Mouse (Mus musculus): ENCODE results near the gene 9030025P20Rik.

Gene 9030025P20Rik

DNA sequence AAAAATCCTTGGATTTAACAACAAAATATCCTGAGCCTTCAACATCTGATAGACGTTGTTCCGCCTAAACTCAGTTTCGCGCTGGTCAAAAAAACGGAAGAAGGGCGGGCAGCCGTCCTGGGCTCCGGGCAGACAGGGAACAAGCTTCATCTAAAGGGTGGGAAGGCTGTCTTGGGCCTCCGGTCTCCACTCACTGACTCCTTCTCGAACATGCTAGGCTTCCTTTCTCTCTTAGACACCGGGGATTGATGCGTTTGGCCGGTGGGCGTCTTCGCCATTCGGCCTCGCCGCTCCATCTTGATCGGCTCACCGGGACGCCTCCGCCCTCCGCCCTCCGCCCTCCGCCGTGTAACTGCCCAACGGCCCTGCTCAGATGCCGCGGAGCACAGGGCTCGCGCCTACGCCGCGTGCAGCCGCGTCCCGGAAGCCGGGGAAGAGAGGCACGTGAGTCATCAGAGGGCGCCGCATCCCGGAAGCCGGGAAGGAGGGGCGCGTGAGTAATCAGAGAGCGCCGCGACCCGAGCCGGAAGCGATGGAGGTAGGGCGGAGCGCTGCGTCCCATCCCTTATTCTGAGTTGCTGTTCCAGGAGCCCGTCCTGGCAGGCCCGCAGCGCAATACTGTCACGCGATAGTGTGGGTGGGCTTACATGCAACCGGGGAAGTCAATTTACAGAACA is at the start of gene 9030025P20Rik, which contains the start of gene Gm3417:
TSS of gene 9030025P20Rik (plus strand) at position 107 of the 677 bp plus-strand sequence.
TSS of gene Gm3417 (minus strand) at position 429 of the 677 bp plus-strand sequence.
- WGBS: no CpG with 5 or more reads among the region's 60 CpGs

DNA sequence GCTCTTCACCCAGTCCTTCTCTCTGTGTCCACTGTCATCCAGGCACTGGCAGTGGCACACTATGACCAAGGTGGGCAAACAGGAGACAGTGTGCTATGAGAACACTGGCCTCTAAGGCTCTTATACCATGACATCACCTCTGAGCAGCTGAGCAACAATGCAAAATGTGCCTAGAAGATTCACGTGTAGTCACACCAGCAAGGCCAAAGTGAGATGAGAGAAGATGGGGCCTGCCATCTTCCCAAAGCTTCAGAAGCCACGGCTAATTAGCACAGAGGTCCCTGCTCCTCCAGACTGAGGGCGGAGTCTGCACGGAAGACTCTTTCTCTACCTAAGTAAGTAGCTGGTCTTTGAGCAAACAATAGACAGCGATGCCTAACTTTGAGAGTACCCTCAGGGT is 49.6 kb upstream of the 9030025P20Rik start:
- WGBS: 76% methylated on average over 5 of the region's 5 CpGs

DNA sequence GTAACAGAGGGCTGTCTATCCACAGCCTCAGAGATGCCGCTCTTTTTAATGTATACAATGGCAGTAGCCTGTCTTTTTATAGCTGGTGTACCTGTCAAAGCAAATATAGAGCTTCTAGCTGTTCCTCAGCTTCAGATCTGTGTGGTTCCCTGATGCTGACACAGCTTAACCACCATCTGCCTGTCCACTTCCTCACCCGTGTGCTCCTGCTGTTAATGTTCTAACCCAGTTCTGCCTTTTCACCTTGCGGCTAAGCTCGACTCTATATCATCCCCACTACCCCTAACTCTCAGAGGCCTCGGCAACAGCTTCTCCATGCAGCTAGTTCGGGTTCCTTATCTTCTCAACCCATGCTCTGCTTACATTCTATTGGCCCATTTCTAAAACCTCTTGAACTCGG is 47.6 kb upstream of the 9030025P20Rik start:
- WGBS: 88% methylated on average over 7 of the region's 7 CpGs

DNA sequence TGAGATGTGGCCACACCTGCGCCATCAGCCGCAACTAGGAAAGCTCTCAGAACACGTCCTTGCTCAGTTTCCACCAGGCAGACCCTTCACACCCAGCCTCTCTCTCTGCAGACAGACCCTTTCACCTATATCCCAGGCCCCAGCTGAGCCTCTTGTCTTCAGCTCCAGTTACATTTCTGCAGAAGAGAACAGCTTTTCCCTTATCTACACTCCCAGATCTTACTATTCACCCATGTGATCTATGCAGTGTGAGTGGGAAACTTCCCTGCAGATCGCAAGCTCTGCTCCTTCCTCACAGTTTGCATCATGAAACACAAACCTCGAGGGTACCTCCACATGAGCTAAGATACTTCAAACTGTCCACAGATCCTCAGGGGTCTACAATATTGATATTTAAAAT is 46.8 kb upstream of the 9030025P20Rik start:
- 89% methylated on average over 5 of the region's 5 CpGs for WGBS

DNA sequence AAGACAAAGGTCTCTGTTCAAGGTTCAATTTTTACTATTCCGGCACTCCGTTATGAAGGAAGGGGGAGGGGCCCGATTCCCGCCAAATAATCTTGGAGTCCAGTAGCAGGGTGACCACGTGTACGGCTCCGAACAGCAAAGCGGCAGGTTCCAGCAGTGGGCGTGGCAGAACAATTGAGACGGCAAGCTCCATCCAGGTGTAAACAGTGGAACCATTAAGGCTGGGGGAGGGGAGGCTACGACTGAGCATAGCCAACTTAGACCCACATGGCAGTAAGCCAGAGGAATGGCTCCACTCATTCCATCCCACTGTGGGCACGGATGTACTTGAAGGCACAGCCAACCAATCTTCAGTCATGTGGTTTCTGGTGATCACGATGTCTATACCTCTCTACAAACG is 43.0 kb upstream of the 9030025P20Rik start:
- WGBS: 79% methylated on average over 14 of the region's 14 CpGs

DNA sequence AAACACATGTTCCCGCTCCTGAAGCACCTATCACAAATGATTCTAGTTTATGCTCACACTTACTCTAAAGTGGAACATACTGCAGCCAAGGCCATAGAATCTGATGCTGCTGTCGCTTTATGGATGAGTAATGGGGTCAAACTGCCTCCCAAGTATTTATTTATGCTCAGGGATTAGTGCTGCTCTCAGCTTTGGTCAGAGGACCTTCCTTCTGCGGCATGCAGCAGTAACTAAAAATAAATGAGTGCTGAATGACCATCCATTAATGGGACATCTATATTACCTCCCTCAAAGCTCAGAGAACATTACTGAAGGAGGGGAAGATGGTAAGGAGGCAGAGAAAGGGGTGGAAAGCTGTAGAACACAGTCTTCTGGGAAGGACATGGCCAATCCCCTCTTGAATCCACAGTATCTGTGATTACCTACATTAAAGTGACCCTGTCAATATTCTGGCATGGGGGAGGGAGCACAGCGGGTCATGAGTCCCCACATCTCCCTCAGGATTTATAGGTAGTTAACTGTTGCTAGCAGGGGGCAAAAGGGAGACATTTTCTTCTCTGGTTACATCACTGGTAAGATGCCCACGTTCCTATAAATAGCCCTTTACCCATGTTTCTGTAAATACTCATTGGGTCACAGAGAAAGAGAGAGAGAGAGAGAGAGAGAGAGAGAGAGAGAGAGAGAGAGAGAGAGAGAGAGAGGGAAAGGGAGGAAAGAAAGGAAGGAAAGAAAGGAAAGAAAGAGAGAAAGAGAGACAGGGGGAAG is 42.2 kb upstream of the 9030025P20Rik start:
- 71% methylated on average over 5 of the region's 5 CpGs for WGBS

DNA sequence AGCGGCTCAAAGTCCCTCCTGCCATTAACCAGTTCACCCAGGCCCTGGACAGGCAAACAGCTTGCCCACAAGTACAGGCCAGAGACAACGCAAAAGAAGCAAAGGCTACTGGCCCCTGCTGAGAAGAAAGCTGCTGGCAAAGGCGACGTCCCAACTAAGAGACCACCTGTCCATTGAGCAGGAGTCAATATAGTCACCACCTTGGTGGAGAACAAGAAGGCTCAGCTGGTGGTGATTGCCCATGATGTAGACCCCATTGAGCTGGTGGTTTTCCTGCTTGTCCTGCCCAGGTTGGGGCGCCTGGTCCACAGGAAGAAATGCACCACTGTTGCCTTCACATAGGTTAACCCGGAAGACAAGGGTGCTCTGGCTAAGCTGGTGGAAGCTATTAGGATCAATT is 36.1 kb upstream of the 9030025P20Rik start:
- 61% methylated on average over 6 of the region's 6 CpGs for WGBS

DNA sequence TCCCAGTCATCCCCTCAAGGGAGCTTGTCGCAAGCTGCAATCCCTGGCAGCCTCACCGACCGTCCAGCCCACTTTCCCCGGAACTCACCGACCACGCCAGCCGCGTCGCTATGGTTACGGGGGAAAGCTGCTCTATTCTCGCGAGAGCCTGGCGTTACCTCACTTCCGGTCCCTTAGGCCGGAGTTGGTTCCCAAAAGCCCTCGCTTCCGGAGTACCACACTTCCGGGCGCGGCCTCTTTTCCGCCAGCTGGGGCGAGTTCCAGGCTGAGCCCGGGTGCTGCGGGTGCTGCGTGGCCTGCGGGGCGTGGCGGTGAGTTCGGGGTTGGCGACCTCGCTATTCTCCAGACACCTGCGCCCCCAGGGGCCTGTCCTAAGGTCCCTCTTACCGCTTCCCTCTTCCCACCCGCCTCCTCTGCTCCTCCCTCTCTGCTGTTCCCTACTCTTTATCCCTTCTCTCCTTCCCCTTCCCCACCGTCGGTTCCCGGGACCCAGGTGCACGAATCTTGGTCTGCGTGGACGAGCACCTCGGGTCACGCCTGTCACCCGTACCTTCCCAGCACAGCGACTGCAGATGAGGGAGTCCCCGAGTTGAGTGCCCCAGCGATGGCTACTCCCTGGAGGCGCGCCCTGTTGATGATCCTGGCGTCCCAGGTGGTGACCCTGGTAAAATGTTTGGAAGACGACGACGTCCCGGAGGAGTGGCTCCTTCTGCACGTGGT is 35.1 kb upstream of the 9030025P20Rik start, which contains the start of the genes Wdr27 and 1600012H06Rik:
TSS of gene Wdr27 (minus strand) at position 150 of the 720 bp plus-strand sequence.
TSS of gene 1600012H06Rik (plus strand) at position 176 of the 720 bp plus-strand sequence.
- WGBS: under 1% methylated on average over 54 of the region's 54 CpGs

DNA sequence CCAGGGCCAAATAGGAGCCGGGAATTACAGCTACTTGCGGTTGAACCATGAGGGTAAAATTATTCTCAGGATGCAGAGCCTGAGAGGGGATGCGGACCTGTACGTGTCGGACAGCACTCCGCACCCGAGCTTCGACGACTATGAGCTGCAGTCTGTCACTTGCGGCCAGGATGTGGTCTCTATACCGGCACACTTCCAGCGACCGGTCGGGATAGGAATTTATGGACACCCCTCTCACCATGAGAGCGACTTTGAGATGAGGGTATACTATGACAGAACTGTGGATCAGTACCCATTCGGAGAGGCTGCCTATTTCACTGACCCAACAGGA is 34.6 kb upstream of the 9030025P20Rik start:
- WGBS: 9% methylated on average over 16 of the region's 16 CpGs

DNA sequence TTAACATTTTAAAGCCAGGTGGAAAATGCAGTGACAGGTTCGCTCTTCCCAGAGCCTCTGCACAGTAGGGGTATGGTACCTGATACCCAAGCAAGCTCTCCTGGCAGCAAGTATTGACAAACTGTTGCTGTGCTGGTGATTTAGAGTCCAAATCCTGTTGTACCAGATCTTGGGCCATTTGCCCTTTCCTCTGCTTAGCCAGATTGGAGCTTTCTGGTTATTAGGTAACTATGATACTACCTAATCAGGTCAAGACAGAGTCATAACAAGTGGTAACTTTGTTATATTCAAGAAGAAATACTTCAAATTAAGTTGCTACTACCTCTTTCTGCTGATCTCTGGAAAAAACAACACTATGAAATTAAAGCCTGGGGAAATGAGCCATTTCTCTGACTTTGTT is 33.7 kb upstream of the 9030025P20Rik start:
- WGBS: 93% methylated on average over 1 of the region's 1 CpGs

DNA sequence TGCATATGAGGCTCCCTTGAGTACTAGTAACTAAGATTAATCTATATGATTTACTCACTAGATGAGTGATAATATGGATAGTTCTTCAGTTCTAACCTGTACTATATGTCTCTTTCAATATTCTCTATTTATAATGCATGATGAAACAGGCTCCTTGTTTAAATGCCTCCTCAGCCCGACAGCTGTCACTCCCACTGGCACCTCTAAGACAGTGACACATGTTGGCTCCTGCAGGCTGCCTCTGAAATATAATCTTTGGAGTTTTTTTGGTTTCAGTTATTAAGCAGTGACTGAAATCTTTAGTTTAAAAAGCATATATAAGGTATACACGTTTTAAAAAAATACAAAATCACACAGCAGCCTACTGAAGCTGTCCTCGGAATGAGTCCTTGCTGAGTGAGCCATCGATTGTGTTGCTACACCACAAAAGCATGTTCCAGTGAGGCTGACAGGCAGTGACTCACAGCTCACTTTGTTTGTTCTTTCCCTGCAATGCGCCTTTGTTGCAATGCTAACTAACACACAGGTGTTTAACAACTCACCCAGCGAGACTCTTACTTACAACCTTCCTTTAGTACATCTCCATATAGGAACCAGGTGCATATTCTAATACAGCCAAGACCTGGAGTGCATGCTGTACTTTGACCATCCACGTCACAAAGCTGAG is 29.0 kb upstream of the 9030025P20Rik start:
- 61% methylated on average over 7 of the region's 7 CpGs for WGBS

DNA sequence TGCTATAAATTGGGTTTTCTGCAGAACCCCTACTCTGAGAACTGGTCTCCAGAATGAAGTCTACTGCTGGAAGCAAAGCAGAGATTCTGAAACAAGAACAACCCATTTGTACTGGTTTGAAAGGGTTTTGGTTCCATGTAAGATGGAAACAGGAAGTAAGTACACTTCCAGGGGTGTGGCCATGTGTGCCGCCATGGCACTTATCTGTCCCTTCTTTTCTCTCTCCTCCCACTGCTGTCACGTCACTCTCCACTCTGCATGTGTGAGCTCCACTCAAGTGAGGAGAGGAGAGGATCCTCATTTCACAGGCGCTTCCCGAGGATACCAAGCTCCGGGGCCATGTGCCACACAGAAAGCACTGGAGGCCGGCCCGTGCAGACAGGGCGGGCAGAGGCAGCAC is 24.8 kb upstream of the 9030025P20Rik start:
- 89% methylated on average over 8 of the region's 8 CpGs for WGBS

DNA sequence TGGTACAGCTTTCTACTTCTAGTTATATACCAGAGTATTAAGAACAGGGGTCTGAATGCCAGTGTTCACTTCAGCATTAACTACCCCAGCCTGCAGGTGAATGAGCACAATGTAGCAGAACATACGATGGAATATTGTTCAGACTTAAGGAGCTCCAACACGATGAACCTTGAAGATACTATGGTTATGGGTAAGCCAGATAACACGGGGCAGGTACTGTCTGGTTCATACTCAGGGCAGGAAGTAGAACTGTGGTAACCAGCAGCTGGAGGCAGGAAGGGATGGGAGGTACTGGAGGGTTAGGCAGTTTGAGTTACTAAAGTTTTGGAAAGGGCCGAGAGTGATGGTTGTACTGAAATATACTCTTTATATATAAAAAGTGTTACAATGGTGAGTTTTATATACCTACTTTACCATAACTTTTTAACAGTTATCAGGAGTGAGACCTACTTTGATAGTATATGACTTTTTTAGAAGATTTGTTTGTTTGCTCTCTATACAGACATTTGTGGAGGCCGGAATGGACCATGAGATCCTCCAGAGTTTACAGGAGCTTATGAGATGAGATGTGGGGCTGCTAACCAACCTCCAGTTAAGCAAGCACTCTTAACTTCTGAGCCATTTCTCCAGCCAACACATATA is 19.5 kb upstream of the 9030025P20Rik start:
- WGBS: 87% methylated on average over 5 of the region's 5 CpGs

DNA sequence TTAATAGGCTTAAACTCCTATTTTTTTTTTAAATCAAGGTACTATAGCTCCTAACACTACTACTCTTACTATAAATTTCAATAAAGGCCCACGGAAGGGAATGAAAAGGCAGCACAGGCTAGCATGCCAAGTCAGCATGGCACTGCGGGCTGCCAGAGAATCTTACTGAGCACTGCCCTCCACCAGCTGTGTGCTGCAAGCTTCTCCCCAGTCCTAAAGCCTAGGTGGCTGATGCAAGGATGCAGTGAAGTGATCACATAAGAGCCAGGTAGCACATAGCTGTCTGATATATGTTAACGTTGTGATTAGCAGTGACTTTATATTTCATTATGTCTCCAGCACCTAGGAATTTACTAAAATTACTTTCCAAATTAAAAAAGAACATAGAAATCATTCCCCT is 18.3 kb upstream of the 9030025P20Rik start:
- WGBS: 8% methylated on average over 3 of the region's 3 CpGs

DNA sequence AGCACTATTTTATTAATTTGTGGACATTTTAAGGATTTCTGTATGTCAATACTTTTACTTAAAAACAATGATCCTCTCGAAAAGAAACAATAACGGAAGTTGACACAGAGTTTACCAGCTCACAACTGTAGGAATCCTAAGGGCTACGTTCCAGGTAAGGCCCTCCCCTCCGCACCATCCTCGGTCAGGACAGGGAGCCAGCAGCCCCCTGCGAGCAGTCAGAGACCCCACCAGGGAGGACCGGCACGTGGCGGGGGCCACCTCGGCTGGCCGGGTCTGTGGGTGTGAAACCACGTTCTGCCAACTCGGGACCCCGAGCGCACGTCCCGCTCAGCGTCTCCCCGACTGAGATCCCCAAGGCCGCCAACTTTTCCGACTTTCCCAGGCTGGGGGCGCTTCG is 17.7 kb upstream of the 9030025P20Rik start:
- under 1% methylated on average over 21 of the region's 23 CpGs for WGBS

DNA sequence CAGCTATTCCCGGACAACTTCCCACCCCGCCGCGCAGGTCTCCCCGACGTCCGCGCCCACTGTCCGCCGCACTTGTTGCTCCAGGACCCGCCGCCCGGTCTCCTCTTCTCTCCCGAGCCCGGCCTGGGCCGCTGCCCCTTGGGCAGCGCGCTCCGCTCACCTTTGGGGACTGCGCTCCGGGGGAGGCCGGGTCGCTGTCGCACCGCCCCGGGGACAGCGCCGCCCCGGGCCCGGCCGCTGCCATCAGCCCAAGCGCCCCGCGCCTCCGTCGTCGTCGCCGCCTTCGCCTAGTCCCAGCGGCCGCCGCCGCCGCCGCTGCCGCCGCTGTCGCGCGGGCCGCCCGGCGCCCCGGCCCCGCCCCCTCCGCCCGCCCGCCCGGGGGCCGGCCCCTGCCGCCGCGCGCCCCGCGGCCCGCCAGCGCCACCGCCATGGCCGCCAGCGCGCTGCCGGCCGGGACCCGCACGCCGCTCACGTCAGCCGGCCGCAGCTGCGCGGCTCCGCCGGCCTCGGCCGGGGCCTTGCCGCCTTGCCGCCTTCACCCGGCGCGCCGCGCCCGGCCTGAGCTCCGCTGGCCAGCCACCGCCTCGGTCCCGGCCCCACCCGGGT is 17.2 kb upstream of the 9030025P20Rik start, which contains the start of gene Phf10:
TSS of gene Phf10 (minus strand) at position 323 of the 606 bp plus-strand sequence.
- 6% methylated on average over 53 of the region's 100 CpGs for whole genome bisulfite sequencing

DNA sequence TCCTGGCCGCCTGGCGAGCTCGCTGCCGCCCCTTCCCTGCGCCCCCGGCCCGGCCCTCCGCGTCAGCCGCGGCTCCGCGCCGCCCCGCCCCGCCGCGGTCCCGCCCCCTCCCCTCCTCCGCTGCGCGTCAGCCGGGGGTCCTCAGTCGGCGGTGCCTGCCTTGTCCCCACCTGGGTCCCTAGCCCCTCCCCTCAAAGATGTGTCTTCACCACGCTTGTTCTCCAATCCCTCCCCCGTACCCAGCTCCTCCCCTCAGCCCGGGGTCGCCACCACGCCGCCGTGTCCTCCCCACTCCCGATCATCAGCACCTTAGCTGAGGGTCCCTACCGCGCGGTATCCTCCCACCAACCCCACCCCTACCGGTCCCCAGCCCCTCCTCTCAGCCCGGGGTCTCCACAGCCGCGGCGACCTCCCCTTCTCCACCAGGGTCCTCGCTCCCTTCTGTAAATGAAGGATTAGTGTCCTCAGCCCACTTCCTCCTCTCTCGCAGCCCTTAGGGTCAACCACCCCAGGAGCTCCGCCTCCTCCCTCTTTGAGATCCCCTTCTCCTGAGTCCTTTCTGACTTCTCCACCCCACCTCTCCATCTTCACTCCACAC is 16.6 kb upstream of the 9030025P20Rik start:
- no CpG with 5 or more reads among the region's 44 CpGs for WGBS

DNA sequence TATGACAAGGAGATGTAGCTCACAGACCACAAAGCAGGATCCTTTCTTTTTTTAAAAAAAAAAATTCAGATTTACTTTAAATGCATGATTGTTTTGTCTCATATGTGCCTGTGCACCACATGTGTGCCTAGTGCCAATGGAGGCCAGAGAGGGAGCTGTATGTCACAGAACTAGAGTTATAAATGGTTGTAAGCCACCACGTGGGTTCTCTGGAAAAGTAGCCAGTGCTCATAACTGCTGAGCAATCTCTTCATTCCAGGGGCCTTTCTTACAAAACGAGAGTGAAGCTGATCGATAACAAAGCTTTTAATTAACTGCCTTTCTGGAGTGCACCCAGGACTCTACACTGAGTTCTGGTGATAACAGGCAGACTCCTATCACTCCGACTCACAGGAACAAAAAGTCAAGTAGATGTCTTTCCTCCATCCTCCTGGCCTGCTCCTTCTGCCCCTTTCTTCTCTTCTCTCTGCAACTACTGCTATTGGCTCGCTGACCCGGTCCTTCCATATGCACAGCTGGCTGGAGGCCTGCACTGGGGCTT is 9.8 kb upstream of the 9030025P20Rik start:
- no CpG with 5 or more reads among the region's 6 CpGs for WGBS

DNA sequence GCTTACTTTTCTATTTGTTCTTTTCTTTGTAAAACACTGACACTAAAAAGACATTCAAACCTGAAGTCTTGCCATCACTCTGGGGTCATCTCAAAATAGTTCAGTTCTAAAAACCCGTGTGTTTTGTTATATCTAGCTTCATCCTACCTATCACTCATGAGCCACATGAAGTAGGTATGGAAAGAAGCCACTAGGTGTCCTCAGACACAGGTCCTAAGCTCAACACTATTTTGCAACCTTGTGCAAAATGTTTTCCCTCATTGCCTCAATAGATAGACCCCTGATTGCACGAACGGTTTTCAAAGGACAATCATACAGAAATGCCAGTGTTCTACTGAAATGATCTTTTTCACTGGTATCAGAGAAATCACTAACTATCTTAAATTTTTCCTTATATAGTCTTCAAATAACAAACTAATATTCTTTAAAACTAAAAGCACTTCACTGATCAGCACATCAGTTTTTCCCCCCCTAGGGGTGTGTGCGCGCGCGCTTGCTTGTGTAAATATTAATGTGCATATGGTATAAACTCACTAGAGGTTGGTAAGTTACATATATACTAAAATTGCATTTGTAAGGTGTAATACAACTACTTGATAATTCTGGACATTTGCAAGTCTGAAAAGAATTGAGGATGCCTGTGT is 428 bp upstream of the 9030025P20Rik start:
- WGBS: 0% methylated on average over 4 of the region's 7 CpGs
